Mouse (Mus musculus): ENCODE data around the gene Stoml1.
"Not testable (repeated sequence)": the region's sequence is repeated elsewhere in the genome, so short reads cannot be mapped to it uniquely, and the experiment has no call there.

Gene Stoml1

GRCm38 (mm10) chr9:58242696-58243095, 10.3 kb upstream of the Stoml1 start:
- DNase-seq, result no peak

GRCm38 (mm10) chr9:58243696-58244095, 9.3 kb upstream of the Stoml1 start:
- no peak for DNase-seq

- DNase-seq, result no peak
Measured at GRCm38 (mm10) chr9:58246083-58246591, 6.8 kb upstream of the Stoml1 start.

- DNase-seq, result peak; percentile 91
Measured at GRCm38 (mm10) chr9:58247064-58247759, 5.8 kb upstream of the Stoml1 start.

- no peak for DNase-seq
Measured at GRCm38 (mm10) chr9:58248746-58249413, 4.1 kb upstream of the Stoml1 start.

- peak; percentile 82 for DNase-seq
Measured at GRCm38 (mm10) chr9:58249592-58250192, 3.3 kb upstream of the Stoml1 start, which contains the start of gene Pml. TSS of gene Pml (minus strand) at chr9:58249786.

- DNase-seq, result no peak
Measured at GRCm38 (mm10) chr9:58250322-58250721, 2.6 kb upstream of the Stoml1 start.

- not testable (repeated sequence) for DNase-seq
Measured at GRCm38 (mm10) chr9:58250730-58251129, 2.2 kb upstream of the Stoml1 start.

GRCm38 (mm10) chr9:58253805-58254122, 800 bp downstream of the Stoml1 start:
- not testable (repeated sequence) for DNase-seq

GRCm38 (mm10) chr9:58255105-58255504, 2.1 kb downstream of the Stoml1 start:
- no peak for DNase-seq

- no peak for DNase-seq
Measured at GRCm38 (mm10) chr9:58255704-58256685, 3.0 kb downstream of the Stoml1 start.

- no peak for DNase-seq
Measured at GRCm38 (mm10) chr9:58262507-58262906, 9.5 kb downstream of the Stoml1 start.

- DNase-seq, result no peak
Measured at GRCm38 (mm10) chr9:58265368-58265767, 12.4 kb downstream of the Stoml1 start.

- DNase-seq, result no peak
Measured at GRCm38 (mm10) chr9:58266571-58267011, 13.6 kb downstream of the Stoml1 start.

GRCm38 (mm10) chr9:58267046-58267445, 14.1 kb downstream of the Stoml1 start:
- DNase-seq, result no peak

GRCm38 (mm10) chr9:58268384-58269313, 15.7 kb downstream of the Stoml1 start:
- peak; percentile 83 for DNase-seq

- no peak for DNase-seq
Measured at GRCm38 (mm10) chr9:58270081-58270480, 17.1 kb downstream of the Stoml1 start.

- no peak for DNase-seq
Measured at GRCm38 (mm10) chr9:58271109-58271508, 18.1 kb downstream of the Stoml1 start.

GRCm38 (mm10) chr9:58271551-58271950, 18.6 kb downstream of the Stoml1 start:
- DNase-seq, result not testable (repeated sequence)

- DNase-seq, result no peak
Measured at GRCm38 (mm10) chr9:58272068-58272541, 19.1 kb downstream of the Stoml1 start.

GRCm38 (mm10) chr9:58272855-58273254, 19.9 kb downstream of the Stoml1 start:
- no peak for DNase-seq

Data from embryo, embryonic 11 days (tissue).